Mouse (Mus musculus) forebrain, embryonic 11.5 days (tissue): ENCODE measurements around the gene Atg5. TPM values are rescaled to one million over a fixed set of nuclear protein-coding genes. Genes with fewer than 3 reads are reported as not detected.
"Not testable (repeated sequence)": the region's sequence is repeated elsewhere in the genome, so short reads cannot be mapped to it uniquely, and the experiment has no call there.

Experiments used
- ATAC-seq: fragments of 200-750 bp; cut with Nextera tagmentation; replicated peaks from 2 replicates; pipeline ENCODE4 v1.8.0; 2017; ENCODE audit warnings: moderate TSS enrichment; ENCODE audit not compliant: low FRiP score
- DNase-seq: peaks from one replicate; pipeline ENCODE4 v3.0.0-alpha.2; 2017; ENCODE audit warnings: low spot score
- H3K27ac ChIP-seq: fragments of 300-500 bp; sonication (generic); 2 replicates; pipeline ENCODE4 v1.5.1; 2014; ENCODE audit warnings: low read depth, low read length
- H3K27me3 ChIP-seq: fragments of 300-500 bp; sonication (generic); 2 replicates; pipeline ENCODE4 v1.6.1; 2014; ENCODE audit warnings: mild to moderate bottlenecking, low read length, mixed read lengths; ENCODE audit not compliant: control insufficient read depth, insufficient read depth
- H3K36me3 ChIP-seq: fragments of 300-500 bp; sonication (generic); 2 replicates; pipeline ENCODE4 v1.6.1; 2014; ENCODE audit warnings: mild to moderate bottlenecking, low read length, moderate library complexity, mixed read lengths; ENCODE audit not compliant: control insufficient read depth, insufficient read depth
- H3K4me1 ChIP-seq: fragments of 300-500 bp; sonication (generic); replicated peaks from 2 replicates; pipeline ENCODE4 v1.6.1; 2014; ENCODE audit warnings: low read length, mixed read lengths; ENCODE audit not compliant: control insufficient read depth, insufficient read depth
- H3K4me2 ChIP-seq: fragments of 300-500 bp; sonication (generic); 2 replicates; pipeline ENCODE4 v1.6.1; 2014; ENCODE audit warnings: low read depth, mild to moderate bottlenecking, low read length, moderate library complexity, mixed read lengths; ENCODE audit not compliant: severe bottlenecking
- H3K4me3 ChIP-seq: fragments of 300-500 bp; sonication (generic); 2 replicates; pipeline ENCODE4 v1.5.1; 2014; ENCODE audit warnings: low read depth, low read length
- H3K9ac ChIP-seq: fragments of 300-500 bp; sonication (generic); 2 replicates; pipeline ENCODE4 v1.6.1; 2014; ENCODE audit warnings: low read length
- H3K9me3 ChIP-seq: fragments of 300-500 bp; sonication (generic); 2 replicates; pipeline ENCODE4 v1.6.1; 2016; ENCODE audit warnings: low read length, mixed read lengths; ENCODE audit not compliant: control insufficient read depth
- WGBS: fragments of 180-500 bp; shearing (Covaris S2); extraction: QIAGEN DNeasy Blood & Tissue Kit; methylation state at CpG from one replicate; pipeline ENCODE4 v1.1.7; 2014; 5-methylcytosine and 5-hydroxymethylcytosine counted together
- polyA plus RNA-seq: library from polyadenylated mRNA; unstranded; fragments of >200 nt; fragmentation: Nextera tagmentation; extraction: Ambion mirVana; gene quantifications from 2 replicates; pipeline ENCODE4 v1.2.1, GENCODE M21; 2014

Atg5 gene
- polyA plus RNA-seq = 49.2 and 54.9 TPM in 2 replicates

GRCm38 (mm10) chr10:44268145-44268860, at the start of gene Atg5:
TSS of gene Atg5 (plus strand) at chr10:44268358.
- H3K9me3 ChIP-seq = no peaks in the 10 kb centered on the region
- H3K27me3 ChIP-seq = no peaks in the 10 kb centered on the region
- H3K9ac ChIP-seq = peak within 1 kb of the TSS; percentile 89
- ATAC-seq = peak; percentile 98
- H3K27ac ChIP-seq = peak within 1 kb of the TSS; percentile 88
- under 1% methylated on average over 63 of the region's 63 CpGs for WGBS
- DNase-seq = peak; percentile 99
- H3K4me1 ChIP-seq = peaks cover 3% of the 10 kb centered on the region; the same call in 1 of the 2 replicates
- H3K36me3 ChIP-seq = no peaks in the 10 kb centered on the region
- peak within 1 kb of the TSS; percentile 87 for H3K4me3 ChIP-seq
- peak within 1 kb of the TSS; percentile 82 for H3K4me2 ChIP-seq

GRCm38 (mm10) chr10:44219073-44219472, 49.1 kb upstream of the Atg5 start:
- not testable (repeated sequence) for H3K9me3 ChIP-seq, H3K27ac ChIP-seq, H3K36me3 ChIP-seq, DNase-seq, H3K9ac ChIP-seq, H3K27me3 ChIP-seq, H3K4me1 ChIP-seq, ATAC-seq, H3K4me2 ChIP-seq, H3K4me3 ChIP-seq
- WGBS = 7% methylated on average over 2 of the region's 2 CpGs

GRCm38 (mm10) chr10:44224345-44224744, 43.8 kb upstream of the Atg5 start:
- Histone ChIP-seq H3K9me3 (no peaks in the 10 kb centered on the region; the same call in 1 of the 2 replicates), H3K9ac (no peak overlapping the region), H3K27me3 (no peaks in the 10 kb centered on the region), H3K4me3 (no peak overlapping the region), H3K4me1 (no peaks in the 10 kb centered on the region), H3K4me2 (no peak overlapping the region), H3K36me3 (no peaks in the 10 kb centered on the region), H3K27ac (no peak overlapping the region)
- ATAC-seq (no peak), DNase-seq (no peak)
- WGBS = 96% methylated on average over 9 of the region's 9 CpGs

GRCm38 (mm10) chr10:44233351-44233750, 34.8 kb upstream of the Atg5 start:
- H3K4me2 ChIP-seq, H3K36me3 ChIP-seq, H3K4me1 ChIP-seq, H3K9ac ChIP-seq, H3K27me3 ChIP-seq, ATAC-seq, H3K4me3 ChIP-seq, DNase-seq, H3K9me3 ChIP-seq, H3K27ac ChIP-seq: not testable (repeated sequence)
- WGBS = 3% methylated on average over 1 of the region's 1 CpGs

GRCm38 (mm10) chr10:44235298-44235697, 32.9 kb upstream of the Atg5 start:
- not testable (repeated sequence) for ATAC-seq, H3K27ac ChIP-seq, DNase-seq, H3K4me1 ChIP-seq, H3K9ac ChIP-seq, H3K36me3 ChIP-seq, H3K4me3 ChIP-seq, H3K4me2 ChIP-seq, H3K27me3 ChIP-seq, H3K9me3 ChIP-seq
- WGBS = 43% methylated on average over 7 of the region's 7 CpGs

- DNase-seq (no peak), ATAC-seq (no peak)
- Histone ChIP-seq H3K9ac (no peak overlapping the region), H3K27me3 (no peaks in the 10 kb centered on the region), H3K4me1 (no peaks in the 10 kb centered on the region), H3K27ac (no peak overlapping the region), H3K36me3 (no peaks in the 10 kb centered on the region), H3K9me3 (no peaks in the 10 kb centered on the region), H3K4me3 (no peak overlapping the region), H3K4me2 (no peak overlapping the region)
- WGBS = 33% methylated on average over 7 of the region's 7 CpGs
These were observed 11.5 kb upstream of the Atg5 start for GRCm38 (mm10) chr10:44256624-44257023.

- Histone ChIP-seq H3K9me3 (no peaks in the 10 kb centered on the region), H3K27ac (no peak overlapping the region), H3K9ac (no peak overlapping the region), H3K4me2 (no peak overlapping the region), H3K27me3 (no peaks in the 10 kb centered on the region), H3K4me3 (no peak overlapping the region), H3K4me1 (peaks cover 3% of the 10 kb centered on the region; the same call in 1 of the 2 replicates), H3K36me3 (no peaks in the 10 kb centered on the region)
- ATAC-seq = no peak
- 60% methylated on average over 3 of the region's 3 CpGs for WGBS
- DNase-seq = no peak
These were observed 2.3 kb upstream of the Atg5 start for GRCm38 (mm10) chr10:44265835-44266234.

GRCm38 (mm10) chr10:44266561-44266960, 1.6 kb upstream of the Atg5 start:
- ATAC-seq (no peak), DNase-seq (no peak)
- Histone ChIP-seq H3K27ac (no peak overlapping the region), H3K27me3 (no peaks in the 10 kb centered on the region), H3K36me3 (no peaks in the 10 kb centered on the region), H3K4me2 (no peak overlapping the region), H3K9me3 (no peaks in the 10 kb centered on the region), H3K9ac (no peak overlapping the region), H3K4me1 (peaks cover 3% of the 10 kb centered on the region; the same call in 1 of the 2 replicates), H3K4me3 (no peak overlapping the region)
